Mouse (Mus musculus) adrenal gland, postnatal 0 days (tissue): ENCODE measurements around the gene Gm13723. TPM values are rescaled to one million over a fixed set of nuclear protein-coding genes. Genes with fewer than 3 reads are reported as not detected.

Experiments used
- polyA plus RNA-seq: library from polyadenylated mRNA; unstranded; fragments of >200 nt; fragmentation: Nextera tagmentation; extraction: Ambion mirVana; gene quantifications from 2 replicates; pipeline ENCODE4 v1.2.1, GENCODE M21; 2015

The Gm13723 gene
- polyA plus RNA-seq: not detected in 2 replicates

DNA sequence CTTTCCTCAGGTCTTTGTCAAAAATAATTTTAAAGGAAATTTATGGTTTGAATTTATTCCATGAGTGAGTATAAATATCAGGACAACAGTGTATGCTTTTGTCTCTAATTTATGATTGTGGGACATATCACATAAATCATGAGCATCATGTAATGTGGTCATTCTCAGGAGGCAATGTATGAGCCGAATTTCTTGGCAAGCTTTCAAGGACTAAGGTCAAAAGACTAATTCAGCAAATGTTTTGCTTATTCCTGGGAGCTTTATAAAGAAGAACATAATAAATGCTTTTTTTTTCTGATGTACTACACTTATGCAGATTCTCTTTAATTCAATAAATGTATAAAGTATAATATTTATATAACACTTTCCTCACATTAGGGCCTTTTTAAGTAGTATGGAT, at the start of gene Gm13723:
TSS of gene Gm13723 (minus strand) at position 101 of the 400 bp plus-strand sequence.

DNA sequence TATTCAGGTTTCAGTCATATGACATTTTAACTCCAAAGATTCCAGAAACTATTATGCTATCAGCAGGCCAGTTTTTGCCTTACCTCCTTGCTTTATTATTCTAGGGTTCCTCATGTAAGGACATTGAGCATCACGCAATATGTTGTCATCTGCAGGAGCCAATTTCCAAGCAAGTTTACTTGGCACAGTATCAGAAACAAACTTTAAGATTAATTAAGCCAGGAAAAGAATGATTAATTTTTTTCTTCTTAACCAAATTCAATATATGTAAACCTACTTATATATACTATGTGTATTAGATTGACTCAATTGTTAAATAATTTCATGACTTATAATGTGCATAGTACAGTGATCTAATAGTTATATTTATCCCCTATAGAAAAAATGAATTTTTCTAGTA, 17.5 kb upstream of the Gm13723 start, which contains the start of gene Olfr1097:
TSS of gene Olfr1097 (minus strand) at position 101 of the 400 bp plus-strand sequence.

DNA sequence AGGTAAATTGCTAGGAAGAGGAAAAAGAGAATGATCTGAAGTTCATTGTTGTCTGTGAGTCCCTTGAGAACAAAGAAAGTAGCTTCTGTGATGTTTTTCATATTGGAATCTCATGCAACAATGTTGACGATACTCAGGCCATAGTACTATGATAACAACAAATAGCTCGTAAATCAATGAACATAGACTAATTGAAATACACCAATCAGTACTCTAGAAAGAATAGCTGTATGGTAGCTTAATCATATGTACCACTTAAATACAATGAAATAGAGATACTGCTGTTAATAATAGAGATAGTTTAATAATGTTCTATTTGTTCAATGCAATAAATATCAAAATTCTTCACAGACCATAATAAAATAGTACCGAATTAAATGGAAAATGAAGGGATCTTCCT, 23.0 kb downstream of the Gm13723 start, which contains the start of gene Olfr1095:
TSS of gene Olfr1095 (minus strand) at position 101 of the 400 bp plus-strand sequence.

DNA sequence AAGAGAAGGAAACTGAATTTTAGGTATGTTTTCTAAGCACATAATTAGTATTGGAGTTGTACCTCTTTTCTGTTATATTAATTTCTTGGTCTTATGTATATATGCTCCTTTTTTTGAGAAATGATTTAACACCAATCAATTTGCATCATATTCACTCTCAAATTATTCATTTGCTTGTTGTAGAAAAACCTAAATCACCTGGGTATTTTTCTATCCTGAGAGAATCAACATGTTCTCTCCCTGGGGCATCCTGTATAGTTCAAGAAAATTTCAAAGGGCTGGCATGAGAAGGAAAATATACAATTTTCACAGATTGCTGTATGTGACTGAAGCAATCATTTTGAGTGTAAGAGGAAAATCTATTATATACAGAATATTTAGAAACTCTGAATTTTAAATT, 50.2 kb downstream of the Gm13723 start, which contains the start of gene Olfr1094:
TSS of gene Olfr1094 (plus strand) at position 301 of the 400 bp plus-strand sequence.

Other genes starting within 250 kb of the Gm13723 start
- gene Olfr1084, start 235.1 kb downstream of the Gm13723 start, polyA plus RNA-seq: not detected in 2 replicates
- not detected in 2 replicates for gene Olfr1085, start 212.8 kb downstream of the Gm13723 start, polyA plus RNA-seq
- gene Olfr1086, start 194.7 kb downstream of the Gm13723 start, polyA plus RNA-seq: not detected in 2 replicates
- gene Olfr1087, start 176.4 kb downstream of the Gm13723 start, polyA plus RNA-seq: not detected in 2 replicates
- gene Olfr1089, start 141.1 kb downstream of the Gm13723 start, polyA plus RNA-seq: not detected in 2 replicates
- gene Olfr1090, start 115.8 kb downstream of the Gm13723 start, polyA plus RNA-seq: not detected in 2 replicates
- gene Olfr1093, start 92.3 kb downstream of the Gm13723 start, polyA plus RNA-seq: not detected in 2 replicates
- gene Olfr141, start 64.8 kb downstream of the Gm13723 start, polyA plus RNA-seq: not detected in 2 replicates
- not detected in 2 replicates for gene Olfr1094, start 50.1 kb downstream of the Gm13723 start, polyA plus RNA-seq
- not detected in 2 replicates for gene Olfr1095, start 23.1 kb downstream of the Gm13723 start, polyA plus RNA-seq
- gene Olfr1097, start 17.4 kb upstream of the Gm13723 start, polyA plus RNA-seq: not detected in 2 replicates
- gene Olfr1098, start 49.7 kb upstream of the Gm13723 start, polyA plus RNA-seq: not detected in 2 replicates
- gene Olfr1099, start 85.9 kb upstream of the Gm13723 start, polyA plus RNA-seq: not detected in 2 replicates
- gene Olfr1100, start 105.2 kb upstream of the Gm13723 start, polyA plus RNA-seq: not detected in 2 replicates
- gene Olfr1101, start 116.4 kb upstream of the Gm13723 start, polyA plus RNA-seq: not detected in 2 replicates
- not detected in 2 replicates for gene Olfr1102, start 123.6 kb upstream of the Gm13723 start, polyA plus RNA-seq
- not detected in 2 replicates for gene Olfr1104, start 152.3 kb upstream of the Gm13723 start, polyA plus RNA-seq
- gene Olfr1105, start 161.7 kb upstream of the Gm13723 start, polyA plus RNA-seq: not detected in 2 replicates
- not detected in 2 replicates for gene Olfr1106, start 177.5 kb upstream of the Gm13723 start, polyA plus RNA-seq
- not detected in 2 replicates for gene Olfr1107, start 201.0 kb upstream of the Gm13723 start, polyA plus RNA-seq
- gene Olfr1109, start 221.2 kb upstream of the Gm13723 start, polyA plus RNA-seq: not detected in 2 replicates
- not detected in 2 replicates for gene Olfr259, start 239.8 kb upstream of the Gm13723 start, polyA plus RNA-seq